Mouse (Mus musculus) T-cell, adult 2 months (primary cell): ENCODE measurements around the gene Rnd3.

Source experiments
- DNase-seq: peaks from one replicate; pipeline ENCODE4 v3.0.0; 2022; ENCODE audit warnings: low spot score

Rnd3 gene

DNA sequence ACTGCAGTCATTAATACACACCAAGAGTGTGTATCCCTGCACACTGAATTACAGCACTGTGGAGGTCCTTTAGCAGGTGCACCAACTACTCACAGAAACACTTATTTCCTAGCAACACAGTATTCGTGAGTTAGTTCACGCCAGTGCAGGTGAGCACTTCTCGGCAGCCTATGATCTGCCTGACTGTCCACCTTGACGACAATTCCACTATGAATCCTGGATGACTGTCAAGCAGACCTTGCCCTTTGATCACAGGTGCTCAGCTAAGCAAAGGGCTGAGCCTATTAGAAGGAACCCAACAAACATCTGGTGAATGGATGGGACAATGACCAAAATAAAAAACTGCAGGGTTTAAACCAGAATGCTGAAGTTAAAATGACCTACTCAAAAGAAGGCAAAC, 20.8 kb downstream of the Rnd3 start:
- no peak for DNase-seq

GRCm38 (mm10) chr2:51110271-51110670, 38.6 kb downstream of the Rnd3 start:
- DNase-seq: no peak

- DNase-seq: no peak
Measured at GRCm38 (mm10) chr2:51108631-51109030, 40.3 kb downstream of the Rnd3 start.

- no peak for DNase-seq
Measured at GRCm38 (mm10) chr2:51101187-51101586, 47.7 kb downstream of the Rnd3 start.

DNA sequence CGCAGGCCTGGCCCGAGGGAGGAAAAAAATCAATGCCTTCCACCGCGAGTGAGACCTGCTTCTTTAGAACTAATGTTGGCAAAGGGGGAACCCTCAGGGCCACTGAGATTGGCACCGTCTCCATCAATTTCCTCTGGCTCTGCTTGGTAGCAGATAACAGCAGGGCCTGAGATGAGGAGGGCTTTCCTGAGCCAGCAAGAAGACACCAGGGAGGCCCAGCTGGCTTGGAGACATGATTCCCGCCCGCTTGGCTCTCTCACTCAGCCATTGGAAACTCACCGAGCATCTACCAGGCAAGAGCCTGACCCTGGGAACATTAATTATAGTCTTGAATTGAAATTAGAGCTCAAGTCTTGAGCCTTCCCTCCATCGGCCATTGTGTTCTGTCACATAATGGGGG, 48.9 kb downstream of the Rnd3 start:
- no peak for DNase-seq

DNA sequence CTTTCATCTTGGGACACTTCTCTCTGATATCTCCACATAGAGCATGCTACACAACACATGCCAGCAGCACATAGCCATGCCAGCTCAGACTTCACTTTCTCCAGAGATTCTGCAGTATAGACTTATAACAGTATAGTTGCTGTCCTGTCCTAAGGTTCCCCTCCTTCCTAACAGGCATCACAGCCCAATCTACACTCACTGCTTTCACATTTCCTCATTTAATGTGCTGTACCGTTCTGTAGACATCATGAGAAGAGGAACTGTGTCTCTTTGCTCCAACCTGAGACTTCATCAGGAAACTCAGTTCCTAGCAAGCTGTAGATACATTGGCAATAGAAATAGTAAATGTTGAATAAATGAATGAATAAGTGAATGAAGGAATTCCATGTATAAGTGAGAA, 49.7 kb downstream of the Rnd3 start:
- no peak for DNase-seq

DNA sequence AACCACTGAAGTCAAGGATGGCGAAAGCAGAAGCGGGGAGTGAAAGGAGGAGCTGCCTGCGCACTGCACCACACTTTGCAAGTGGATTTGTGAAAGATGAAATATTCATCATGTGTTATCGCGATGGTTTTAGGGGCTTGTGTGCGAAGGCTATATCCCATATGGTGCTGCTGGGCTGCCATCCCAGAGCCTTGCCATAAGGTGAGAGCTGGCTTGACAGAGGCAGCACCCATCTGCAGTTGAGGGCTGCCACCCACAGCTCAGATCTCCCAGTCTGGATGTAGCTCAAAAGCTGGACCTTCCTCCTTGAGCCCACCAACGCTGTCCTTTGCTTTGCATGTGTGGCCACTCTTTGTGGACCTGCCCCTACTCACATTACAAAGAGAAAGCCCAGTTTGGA, 58.2 kb downstream of the Rnd3 start:
- DNase-seq: no peak

DNA sequence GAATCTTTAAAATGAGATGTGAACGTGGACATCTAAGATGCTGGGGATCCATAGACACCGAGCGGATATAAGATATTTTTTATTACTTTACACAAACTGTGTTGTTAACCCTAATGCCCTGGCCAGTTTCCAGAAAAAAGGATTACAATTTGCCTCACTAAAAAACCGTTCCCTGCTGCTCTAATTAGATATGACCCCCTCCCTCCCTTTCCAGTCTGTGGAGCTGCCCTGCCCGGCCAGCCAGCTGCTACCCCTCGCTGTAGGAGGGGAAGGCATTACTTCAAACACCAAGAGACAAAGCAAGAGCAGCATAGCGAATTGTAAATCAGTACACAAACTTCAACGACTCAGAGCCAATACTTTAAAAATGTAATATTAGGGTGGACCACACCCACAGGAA, 58.9 kb downstream of the Rnd3 start:
- DNase-seq: no peak

DNA sequence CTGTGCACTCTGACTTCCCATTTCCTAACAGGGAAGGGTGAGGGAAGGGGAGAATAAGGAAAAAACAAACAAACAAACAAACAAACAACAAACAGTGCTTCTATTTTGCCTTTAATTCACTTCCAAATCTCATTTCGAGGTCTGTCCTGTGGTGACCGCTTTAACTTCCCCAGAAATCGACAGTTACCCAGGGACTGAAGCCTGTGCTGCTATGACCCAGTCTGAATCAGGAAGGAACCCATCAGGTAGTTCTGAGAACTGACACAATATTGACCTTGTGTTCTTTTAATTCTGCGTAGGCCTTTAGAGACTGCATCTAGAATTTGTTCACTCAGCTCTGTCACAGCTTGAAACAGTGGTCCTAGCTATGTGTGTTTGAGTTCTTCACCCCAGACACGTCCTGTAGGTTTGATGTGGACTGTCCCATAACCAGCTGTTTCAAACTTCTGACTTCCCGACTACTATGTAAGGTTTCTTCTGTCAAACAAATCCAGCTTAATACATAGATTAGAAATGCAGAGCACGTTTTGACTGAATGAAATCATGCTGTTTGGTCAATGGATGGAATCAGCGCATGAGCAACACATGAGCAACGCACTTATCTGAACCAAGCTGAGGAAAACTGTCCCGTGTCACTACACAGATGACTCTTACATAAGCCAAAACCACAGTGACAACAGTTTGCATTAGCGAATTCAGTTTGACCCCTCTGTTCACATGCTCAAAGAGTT, 59.9 kb downstream of the Rnd3 start:
- no peak for DNase-seq

GRCm38 (mm10) chr2:51088123-51088453, 60.8 kb downstream of the Rnd3 start:
- DNase-seq: no peak

- no peak for DNase-seq
Measured at GRCm38 (mm10) chr2:51087307-51088122, 61.4 kb downstream of the Rnd3 start.

GRCm38 (mm10) chr2:51085155-51085554, 63.8 kb downstream of the Rnd3 start:
- DNase-seq: no peak

DNA sequence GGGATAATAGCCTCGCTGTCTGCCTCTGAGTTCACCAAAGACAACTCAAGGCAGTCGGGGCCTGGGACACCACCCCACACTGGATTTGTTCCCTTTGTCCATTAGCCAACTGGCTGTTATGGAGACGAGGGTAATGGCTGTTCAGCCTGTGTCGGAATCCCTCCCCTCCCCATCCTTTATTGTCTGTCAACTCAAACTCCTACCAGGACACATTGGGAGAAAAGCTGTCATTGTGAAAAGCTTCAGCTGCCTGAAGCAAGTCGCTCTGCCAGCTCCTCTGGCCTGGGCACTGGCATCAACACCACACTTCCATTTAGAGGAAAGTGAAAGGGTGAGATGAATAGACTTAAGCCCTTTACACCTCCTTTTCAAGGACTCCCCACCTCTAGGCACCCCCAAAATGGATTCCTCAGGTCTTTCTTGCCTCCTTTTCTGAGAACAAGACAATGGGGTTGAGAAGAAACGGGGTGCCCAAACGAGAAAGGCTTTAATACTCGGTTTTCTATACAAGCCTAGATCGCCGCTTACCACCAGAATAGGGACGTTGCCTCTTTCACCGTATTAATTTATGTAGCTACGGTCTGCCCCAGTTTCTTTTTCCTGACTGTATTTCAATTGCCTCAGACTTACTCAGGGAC, 66.1 kb downstream of the Rnd3 start:
- no peak for DNase-seq
